Mouse (Mus musculus): ENCODE results near the gene Gm13057. TPM values are rescaled to one million over a fixed set of nuclear protein-coding genes. Genes with fewer than 3 reads are reported as not detected.
"Not testable (repeated sequence)": the region's sequence is repeated elsewhere in the genome, so short reads cannot be mapped to it uniquely, and the experiment has no call there.

The Gm13057 gene
- polyA plus RNA-seq (2016; fragmentation: Nextera tagmentation; extraction: Ambion mirVana), result not detected in 2 replicates

DNA sequence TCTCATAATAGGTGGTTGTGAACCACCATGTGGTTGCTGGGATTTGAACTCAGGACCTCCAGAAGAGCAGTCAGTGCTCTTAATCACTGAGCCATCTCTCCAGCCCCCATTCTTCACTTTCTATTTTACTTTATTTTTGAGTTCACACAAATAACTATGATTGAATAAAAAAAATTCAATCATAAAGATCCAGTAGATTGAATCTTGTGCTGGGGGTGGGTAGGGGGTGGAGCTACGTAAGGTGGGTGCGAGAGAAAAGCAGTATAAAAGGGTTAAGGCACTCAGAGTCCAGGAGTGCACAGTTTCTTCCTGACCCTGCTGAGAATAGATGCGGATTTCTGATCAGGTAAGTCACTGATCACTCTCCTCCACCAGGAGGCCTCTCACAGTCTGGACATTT lies at the start of gene Gm13057, which contains the start of gene BC080695:
Gene Gm13057, plus strand, starts transcription at position 310 of the 400 bp plus-strand sequence.
Gene BC080695, plus strand, starts transcription at position 301 of the 400 bp plus-strand sequence.
- H3K9me3 ChIP-seq (replicated peaks); DNase-seq (ENCODE audit: low spot score); H3K27me3 ChIP-seq (ENCODE audit: low read depth, poor library complexity, severe bottlenecking); H3K4me3 ChIP-seq; H3K4me1 ChIP-seq; H3K27ac ChIP-seq (replicated peaks); H3K36me3 ChIP-seq: not testable (repeated sequence)
- WGBS, result no CpG with 5 or more reads among the region's 3 CpGs

DNA sequence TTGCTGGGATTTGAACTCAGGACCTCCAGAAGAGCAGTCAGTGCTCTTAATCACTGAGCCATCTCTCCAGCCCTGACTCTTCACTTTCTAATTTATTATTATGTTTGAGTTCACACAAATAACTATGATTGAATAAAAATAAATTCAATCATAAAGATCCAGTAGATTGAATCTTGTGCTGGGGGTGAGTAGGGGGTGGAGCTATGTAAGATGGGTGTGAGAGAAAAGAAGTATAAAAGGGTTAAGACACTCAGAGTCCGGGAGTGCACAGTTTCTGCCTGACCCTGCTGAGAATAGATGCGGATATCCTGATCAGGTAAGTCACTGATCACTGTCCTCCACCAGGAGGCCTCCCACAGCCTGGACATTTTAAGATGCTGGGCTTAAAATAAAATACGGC lies 40.5 kb upstream of the Gm13057 start, which contains the start of gene Gm13043:
Gene Gm13043, plus strand, starts transcription at position 301 of the 400 bp plus-strand sequence.
- DNase-seq (ENCODE audit: low spot score), result no peak
- H3K36me3 ChIP-seq, result no peaks in the 10 kb centered on the region
- H3K27ac ChIP-seq (replicated peaks), result no peak within 1 kb of the TSS
- no peaks in the 10 kb centered on the region for H3K4me1 ChIP-seq
- WGBS, result 81% methylated on average over 3 of the region's 3 CpGs
- H3K4me3 ChIP-seq, result no peak within 1 kb of the TSS
- no peaks in the 10 kb centered on the region for H3K27me3 ChIP-seq (ENCODE audit: low read depth, poor library complexity, severe bottlenecking)
- peaks cover 12% of the 10 kb centered on the region; the same call in 1 of the 2 replicates for H3K9me3 ChIP-seq (replicated peaks)

DNA sequence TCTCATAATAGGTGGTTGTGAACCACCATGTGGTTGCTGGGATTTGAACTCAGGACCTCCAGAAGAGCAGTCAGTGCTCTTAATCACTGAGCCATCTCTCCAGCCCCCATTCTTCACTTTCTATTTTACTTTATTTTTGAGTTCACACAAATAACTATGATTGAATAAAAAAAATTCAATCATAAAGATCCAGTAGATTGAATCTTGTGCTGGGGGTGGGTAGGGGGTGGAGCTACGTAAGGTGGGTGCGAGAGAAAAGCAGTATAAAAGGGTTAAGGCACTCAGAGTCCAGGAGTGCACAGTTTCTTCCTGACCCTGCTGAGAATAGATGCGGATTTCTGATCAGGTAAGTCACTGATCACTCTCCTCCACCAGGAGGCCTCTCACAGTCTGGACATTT lies 15.9 kb upstream of the Gm13057 start, which contains the start of gene Gm13040:
Gene Gm13040, plus strand, starts transcription at position 301 of the 400 bp plus-strand sequence.
- not testable (repeated sequence) for H3K4me3 ChIP-seq; H3K27ac ChIP-seq (replicated peaks)
- no CpG with 5 or more reads among the region's 3 CpGs for WGBS

More for the DNA sequence above, 15.9 kb upstream of the Gm13057 start, which contains the start of gene Gm13040:
- not testable (repeated sequence) for DNase-seq (ENCODE audit: low spot score); H3K4me1 ChIP-seq; H3K36me3 ChIP-seq; H3K9me3 ChIP-seq (replicated peaks); H3K27me3 ChIP-seq (ENCODE audit: low read depth, poor library complexity, severe bottlenecking)

Other genes starting within 250 kb of the Gm13057 start
- gene Lrrc38, start 202.0 kb upstream of the Gm13057 start, polyA plus RNA-seq (2016; fragmentation: Nextera tagmentation; extraction: Ambion mirVana), result 0.06 and 0.35 TPM in 2 replicates
- gene Pramel1, start 157.3 kb upstream of the Gm13057 start, polyA plus RNA-seq (2016; fragmentation: Nextera tagmentation; extraction: Ambion mirVana), result not detected in 2 replicates
- gene Pramef8, start 139.3 kb upstream of the Gm13057 start, polyA plus RNA-seq (2016; fragmentation: Nextera tagmentation; extraction: Ambion mirVana), result 19.5 and 23.8 TPM in 2 replicates
- not detected in 2 replicates for gene Oog4, start 101.4 kb upstream of the Gm13057 start, polyA plus RNA-seq (2016; fragmentation: Nextera tagmentation; extraction: Ambion mirVana)
- not detected in 2 replicates for gene Gm13043, start 40.4 kb upstream of the Gm13057 start, polyA plus RNA-seq (2016; fragmentation: Nextera tagmentation; extraction: Ambion mirVana)
- gene Gm13040, start 15.8 kb upstream of the Gm13057 start, polyA plus RNA-seq (2016; fragmentation: Nextera tagmentation; extraction: Ambion mirVana), result not detected in 2 replicates
- gene BC080695, start within 50 bp of the Gm13057 start, polyA plus RNA-seq (2016; fragmentation: Nextera tagmentation; extraction: Ambion mirVana), result not detected in 2 replicates
- gene Gm13083, start 63.3 kb downstream of the Gm13057 start, polyA plus RNA-seq (2016; fragmentation: Nextera tagmentation; extraction: Ambion mirVana), result not detected in 2 replicates
- gene Gm13088, start 105.5 kb downstream of the Gm13057 start, polyA plus RNA-seq (2016; fragmentation: Nextera tagmentation; extraction: Ambion mirVana), result not detected in 2 replicates
- gene Gm13089, start 151.0 kb downstream of the Gm13057 start, polyA plus RNA-seq (2016; fragmentation: Nextera tagmentation; extraction: Ambion mirVana), result not detected in 2 replicates
- gene Gm13078, start 167.7 kb downstream of the Gm13057 start, polyA plus RNA-seq (2016; fragmentation: Nextera tagmentation; extraction: Ambion mirVana), result not detected in 2 replicates
- not detected in 2 replicates for gene Gm13023, start 237.6 kb downstream of the Gm13057 start, polyA plus RNA-seq (2016; fragmentation: Nextera tagmentation; extraction: Ambion mirVana)

All from midbrain, embryonic 10.5 days (tissue).